Mouse (Mus musculus) adrenal gland, postnatal 25 days (tissue): ENCODE results near the gene Gdpd1. TPM values are rescaled to one million over a fixed set of nuclear protein-coding genes. Genes with fewer than 3 reads are reported as not detected.
"Not testable (repeated sequence)": the region's sequence is repeated elsewhere in the genome, so short reads cannot be mapped to it uniquely, and the experiment has no call there.

ENCODE experiments used
- DNase-seq: peaks from one replicate; pipeline ENCODE4 v3.0.0; 2021; ENCODE audit warnings: mixed read lengths
- long read RNA-seq: library from polyadenylated mRNA; stranded (forward); transcript quantifications from one replicate; pipeline ENCODE4 v2.0.0, GENCODE M21; 2021
- total RNA-seq: library from RNA; stranded (reverse); gene quantifications from 2 replicates; pipeline ENCODE4 v1.2.3, GENCODE M21; 2021

The Gdpd1 gene
- total RNA-seq: 4.3 and 4.8 TPM in 2 replicates
- long read RNA-seq, transcript Gdpd1-201 (10 exons, 2,336 nt): major isoform, 13 of 14 reads
- long read RNA-seq, partial matches to known transcripts: 1 of 14 reads
- long read RNA-seq, other reads (novel, unspliced or antisense): 0 of 14 reads

DNA sequence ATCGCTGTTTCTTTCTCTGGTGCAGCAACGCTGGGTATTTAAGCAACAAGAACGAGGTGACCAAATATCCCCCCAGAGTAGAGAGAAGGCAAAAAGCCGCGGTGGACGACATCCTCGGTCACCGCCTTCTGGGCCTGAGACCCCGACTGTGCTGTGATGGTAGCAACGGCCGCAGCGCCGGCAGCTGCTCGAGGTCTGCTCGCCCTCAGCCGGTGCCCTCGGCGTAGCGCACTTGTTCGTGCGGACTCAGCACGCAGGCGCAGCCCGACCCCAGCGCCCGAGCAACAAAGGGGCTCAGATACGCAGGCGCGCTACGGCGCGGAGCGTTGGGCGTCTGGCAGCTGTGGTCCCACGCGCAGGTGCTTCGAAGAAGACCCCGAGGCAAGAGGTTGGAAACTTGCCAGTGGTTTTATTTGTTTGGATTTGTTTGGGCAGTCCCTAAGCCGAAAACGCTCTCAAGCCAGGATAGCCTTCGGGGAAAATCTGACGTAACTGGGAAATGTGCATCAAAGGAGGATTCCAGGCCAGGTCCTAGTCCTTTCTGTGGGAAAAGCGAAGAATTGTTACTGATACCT, at the start of gene Gdpd1:
Gene Gdpd1, minus strand, starts transcription at position 197 of the 575 bp plus-strand sequence.
- DNase-seq: peak; percentile 90

DNA sequence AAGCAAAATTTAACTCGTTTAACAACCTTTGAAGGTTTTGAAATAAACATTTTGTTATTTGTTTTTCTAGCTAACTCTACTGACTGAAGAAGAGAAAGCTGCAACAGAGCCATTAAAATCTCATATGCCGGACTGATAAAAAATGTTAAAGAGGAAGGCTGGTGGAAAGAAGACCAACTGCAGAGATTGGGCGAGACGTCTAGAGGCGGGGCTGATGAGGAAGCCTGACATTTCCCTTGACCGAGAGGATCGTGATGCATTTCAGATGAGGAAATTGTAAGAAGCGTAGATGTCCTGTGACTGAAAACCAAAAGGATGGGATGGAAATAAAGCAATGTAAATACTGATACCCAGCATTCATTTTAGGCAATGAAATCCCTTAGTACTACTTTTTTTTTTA, 48.0 kb upstream of the Gdpd1 start:
- no peak for DNase-seq

DNA sequence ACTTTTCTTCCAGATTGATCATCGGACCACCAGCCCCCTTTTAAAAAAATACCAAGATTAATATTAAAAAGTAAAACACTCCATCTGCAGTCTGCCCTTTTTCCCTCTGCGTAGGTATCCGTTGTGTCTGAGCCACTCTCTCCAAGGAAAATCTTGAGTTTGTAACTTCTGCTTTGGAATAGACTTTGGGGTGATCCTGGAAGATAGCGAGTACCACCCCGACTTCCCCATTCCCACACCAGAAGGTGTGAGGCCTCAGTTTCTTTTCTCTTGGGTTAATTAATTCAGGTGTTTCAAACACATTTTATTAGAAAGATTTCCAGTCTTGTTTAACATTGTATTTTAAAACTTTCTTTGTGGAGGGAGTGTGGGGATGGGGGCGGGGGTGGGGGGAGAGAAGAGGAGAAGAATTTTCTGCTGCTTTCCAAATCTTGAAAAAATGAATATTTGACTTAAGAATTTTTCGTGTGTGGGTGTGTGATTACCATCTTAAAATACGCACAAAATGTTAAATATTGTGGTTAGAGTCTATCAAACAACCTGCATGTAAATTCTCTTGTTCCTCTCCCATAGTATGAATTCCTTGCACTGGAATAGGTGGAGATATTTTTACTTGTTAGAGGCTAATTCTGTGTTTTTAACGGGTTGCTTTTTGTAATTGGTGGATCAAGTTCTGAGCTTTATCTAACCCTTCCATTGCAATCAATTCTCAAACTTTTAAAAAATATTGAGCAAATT, 36.5 kb upstream of the Gdpd1 start:
- DNase-seq: no peak

DNA sequence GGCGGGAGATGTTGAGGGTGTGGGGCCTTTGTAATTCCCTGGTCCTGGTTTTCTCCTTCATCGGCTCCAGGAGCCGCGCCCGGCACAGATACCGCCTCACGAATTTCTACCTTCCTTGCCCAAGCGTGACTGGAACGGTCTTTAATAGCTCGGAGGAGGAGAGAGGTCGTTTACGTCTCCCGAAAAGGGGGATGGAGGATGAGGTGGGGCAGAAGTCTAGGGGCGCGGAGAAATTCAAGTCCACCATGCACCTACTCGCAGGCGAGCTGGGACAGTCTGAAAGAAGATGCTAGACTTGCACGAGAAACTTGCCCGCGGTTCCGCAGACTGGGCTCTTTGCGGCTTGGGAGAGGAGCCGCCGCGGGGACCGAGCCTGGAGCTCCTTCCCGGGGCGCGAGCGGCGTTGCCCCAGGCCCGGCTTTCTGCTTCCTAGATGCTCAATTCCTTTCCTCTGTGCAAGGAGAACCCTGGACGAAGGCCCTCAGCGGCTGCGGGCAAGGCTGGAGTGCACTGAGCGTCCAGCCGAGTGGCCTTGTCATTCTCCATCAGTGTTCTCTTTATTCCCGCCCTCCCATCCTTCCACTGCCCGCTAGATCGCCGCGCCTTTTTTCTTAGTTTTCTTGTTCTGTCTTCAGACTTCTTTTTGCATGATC, 35.8 kb upstream of the Gdpd1 start:
- peak; percentile 26 for DNase-seq

DNA sequence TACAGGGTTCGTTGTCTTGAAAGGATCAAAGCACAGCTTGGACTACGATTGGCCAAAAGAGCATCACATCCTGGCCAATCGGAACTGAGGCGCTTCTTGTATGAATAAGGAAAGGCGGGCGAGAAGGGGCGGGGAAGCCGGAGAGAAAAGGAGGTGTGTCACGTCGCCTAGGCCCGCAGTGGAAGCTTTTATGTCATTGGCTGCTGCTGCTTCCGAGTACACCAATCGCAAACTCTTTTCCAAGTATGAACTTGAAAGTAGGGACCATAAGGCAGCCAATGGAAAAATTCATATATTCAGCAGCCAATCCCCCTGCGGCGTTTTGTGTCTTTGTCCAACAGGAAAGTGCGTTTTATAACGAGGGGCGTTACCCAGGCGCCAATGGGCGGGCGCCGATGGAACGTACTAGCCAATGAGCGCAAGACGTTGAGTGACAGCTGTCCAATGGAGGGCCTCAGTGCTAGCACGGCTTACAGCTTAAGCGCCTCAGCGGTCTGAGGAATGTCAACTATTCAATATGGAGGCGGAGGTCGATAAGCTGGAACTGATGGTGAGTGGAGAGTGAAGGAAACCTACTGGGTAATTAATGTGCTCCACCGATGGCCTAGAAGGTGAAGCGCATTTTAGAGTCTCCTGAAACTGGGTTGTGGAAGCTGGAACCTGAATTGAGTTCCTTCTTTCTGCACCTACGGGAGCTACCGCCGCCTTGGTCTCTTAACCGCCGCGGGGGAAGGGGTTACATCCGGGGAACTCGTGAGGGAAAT, 35.1 kb upstream of the Gdpd1 start, which contains the start of gene Ska2:
Gene Ska2, plus strand, starts transcription at position 480 of the 764 bp plus-strand sequence.
- DNase-seq: peak; percentile 94

DNA sequence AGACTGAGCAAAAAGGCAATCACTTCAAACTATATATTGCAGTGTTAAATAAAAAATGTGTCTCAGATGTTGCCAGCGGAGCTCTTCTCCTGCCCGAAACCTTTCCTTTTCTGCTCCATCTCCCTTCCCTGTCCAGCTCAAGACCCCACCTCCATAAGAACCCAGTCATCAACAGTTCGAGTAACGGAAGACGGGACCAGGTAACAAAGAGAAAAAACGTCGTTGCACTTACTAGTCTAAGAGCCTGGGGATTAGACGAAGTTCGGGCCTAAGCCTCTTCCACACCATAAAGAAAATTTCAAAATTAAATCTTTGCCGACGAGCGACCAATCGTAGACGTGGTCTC, 34.5 kb upstream of the Gdpd1 start, which contains the start of gene Prr11:
Gene Prr11, minus strand, starts transcription at position 300 of the 346 bp plus-strand sequence.
- no peak for DNase-seq

DNA sequence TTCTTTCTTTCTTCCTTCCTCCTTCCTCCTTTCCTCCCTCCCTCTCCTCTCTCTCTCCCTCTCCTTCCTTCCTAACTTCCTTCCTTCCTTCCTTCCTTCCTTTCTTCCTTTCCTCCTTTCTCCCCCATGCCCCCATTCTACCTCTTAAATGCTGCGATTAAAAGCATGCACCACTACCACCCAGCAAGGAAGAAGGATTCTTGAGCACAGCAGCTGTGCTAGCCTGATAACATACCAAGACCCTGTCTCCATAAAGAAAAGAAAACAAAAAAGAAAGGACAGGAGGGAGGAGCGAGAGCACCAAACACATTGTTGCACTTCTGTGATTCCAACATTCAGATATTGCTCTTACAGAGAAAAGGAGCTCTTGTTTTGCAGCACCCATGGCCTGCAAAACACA, 13.3 kb upstream of the Gdpd1 start:
- no peak for DNase-seq

DNA sequence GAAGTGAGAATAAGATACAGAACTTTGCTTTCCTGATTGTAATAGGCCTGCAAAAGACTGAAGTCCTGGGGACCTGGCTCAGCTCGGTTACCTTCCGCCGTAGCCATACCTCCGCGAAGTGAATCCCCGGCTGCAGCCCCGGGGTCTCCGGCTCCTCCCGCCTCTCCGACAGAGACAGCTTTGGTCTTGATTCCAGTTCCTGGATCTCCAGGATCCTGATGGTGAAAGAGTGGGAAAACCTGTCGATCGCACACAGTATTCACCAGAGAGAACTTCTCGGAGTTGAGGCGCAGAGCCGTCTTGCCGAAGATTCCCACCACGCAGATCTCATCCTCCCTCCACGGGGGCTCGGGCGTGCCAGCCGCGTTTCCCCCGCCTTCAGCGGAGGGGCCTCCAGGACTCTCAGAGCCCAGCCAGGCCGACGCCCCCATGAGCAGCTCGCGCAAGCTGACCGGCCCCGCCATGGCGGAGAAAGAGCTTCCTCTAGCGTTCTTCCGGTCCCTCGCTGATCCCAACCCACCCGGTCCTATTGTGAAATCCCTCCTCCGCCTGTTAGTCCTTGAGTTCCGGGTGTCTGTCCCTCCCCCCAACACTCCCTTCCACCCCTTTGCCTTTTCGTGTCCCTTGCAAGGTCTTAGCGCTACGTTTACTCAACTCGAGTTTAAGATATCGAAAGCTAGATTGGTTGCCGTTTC, 12.6 kb upstream of the Gdpd1 start, which contains the start of gene Smg8:
Gene Smg8, minus strand, starts transcription at position 485 of the 695 bp plus-strand sequence.
- DNase-seq: peak; percentile 79

DNA sequence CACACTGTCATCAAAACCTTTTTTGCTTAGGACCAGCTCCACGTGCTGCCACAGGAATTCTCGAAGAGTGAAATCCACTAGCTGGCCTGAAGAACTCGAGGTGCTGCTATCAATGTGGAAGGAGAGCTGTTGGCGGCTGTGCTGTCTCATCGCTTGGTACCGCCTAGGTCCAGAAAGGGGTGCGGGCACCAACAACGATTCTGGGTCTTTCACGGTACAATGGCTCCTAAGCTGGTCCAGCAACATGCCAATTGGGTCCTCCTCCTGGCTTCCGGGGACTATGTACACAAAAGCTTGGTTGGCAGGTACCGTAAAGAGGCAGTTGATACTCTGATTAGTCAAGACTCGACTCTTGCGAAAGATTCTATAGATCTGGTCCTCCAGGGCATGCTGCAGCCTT, 11.6 kb upstream of the Gdpd1 start:
- DNase-seq: no peak

DNA sequence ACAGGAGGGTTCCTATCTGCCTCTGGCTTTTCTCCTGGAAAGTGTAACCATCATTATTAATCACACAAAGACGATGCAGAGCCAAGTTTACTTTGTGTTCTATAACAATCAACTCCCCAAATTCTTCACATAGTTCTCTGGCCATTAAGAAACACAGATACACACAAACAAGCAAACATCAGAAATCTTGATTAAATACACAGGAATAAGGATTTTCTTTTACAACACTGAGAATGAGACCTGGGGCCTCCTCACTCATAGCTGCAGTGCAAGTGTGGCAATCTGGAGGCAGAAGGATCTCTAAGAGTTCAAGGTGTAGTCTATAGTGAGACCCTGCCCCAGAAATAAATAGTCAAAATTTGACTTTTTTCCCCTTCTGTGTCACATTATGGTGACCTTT, 9.8 kb upstream of the Gdpd1 start:
- DNase-seq: no peak

DNA sequence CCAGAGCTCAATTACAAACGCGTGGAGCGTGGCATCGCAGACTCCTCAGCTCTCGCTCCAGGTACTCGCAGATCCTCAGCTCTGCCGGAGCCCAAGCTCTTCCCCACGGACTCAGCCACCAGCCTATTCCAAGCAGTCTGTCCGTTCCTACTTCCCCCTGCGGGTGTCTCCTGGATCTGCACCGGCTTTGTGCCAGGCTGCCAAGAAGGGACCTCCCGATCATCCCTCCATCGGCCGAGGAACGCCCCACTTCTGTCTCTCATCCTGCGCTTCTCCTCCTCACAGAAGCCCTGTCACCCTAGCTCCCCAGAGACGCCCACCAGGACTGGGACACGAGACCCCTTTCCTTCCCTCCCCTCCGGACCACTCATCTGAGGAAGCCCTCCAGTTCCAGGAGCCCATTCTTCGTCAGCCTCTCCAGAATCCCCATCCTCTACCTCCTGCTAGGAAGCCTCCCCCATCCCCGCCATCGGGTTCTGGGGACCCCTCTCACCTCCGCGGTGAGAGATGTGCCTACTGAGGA, 458 bp downstream of the Gdpd1 start:
- peak; percentile 64 for DNase-seq

DNA sequence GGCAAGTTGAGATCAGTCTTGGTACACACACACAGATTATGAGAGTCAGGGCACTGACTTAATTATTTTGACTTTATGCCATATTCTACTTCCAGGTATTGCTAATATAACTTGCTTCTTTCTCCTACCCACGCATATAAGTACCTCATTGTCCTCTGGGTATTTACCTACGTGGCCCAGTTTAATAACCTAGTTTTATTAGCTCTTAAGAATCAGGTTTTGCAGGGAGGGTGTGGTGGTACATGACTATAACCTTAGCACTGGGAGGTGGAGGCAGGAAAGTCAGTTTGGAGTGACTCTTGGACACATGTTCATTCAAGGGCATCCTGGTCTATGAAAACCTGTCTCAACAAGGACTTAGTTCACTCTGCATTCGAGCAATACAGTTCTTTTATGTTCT, 11.8 kb downstream of the Gdpd1 start:
- DNase-seq: no peak

DNA sequence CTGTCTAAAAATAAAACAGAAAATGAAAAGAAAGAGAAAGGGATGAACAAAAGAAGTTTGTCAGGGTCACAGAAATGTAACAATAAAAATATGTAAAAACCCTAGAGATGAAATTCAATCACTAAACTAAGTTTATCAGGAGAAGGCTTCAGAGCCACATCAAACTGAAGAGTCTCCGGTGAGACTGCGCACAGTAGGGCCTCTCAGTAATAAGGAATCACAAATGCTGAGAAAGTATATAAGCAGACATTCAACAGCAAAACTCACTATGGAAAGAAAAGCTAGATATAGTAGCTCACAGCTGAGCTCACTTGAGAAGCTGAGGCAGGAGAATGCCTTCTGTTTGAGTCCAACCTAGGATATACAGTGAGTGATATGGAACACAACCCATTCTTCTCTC, 13.5 kb downstream of the Gdpd1 start:
- no peak for DNase-seq

DNA sequence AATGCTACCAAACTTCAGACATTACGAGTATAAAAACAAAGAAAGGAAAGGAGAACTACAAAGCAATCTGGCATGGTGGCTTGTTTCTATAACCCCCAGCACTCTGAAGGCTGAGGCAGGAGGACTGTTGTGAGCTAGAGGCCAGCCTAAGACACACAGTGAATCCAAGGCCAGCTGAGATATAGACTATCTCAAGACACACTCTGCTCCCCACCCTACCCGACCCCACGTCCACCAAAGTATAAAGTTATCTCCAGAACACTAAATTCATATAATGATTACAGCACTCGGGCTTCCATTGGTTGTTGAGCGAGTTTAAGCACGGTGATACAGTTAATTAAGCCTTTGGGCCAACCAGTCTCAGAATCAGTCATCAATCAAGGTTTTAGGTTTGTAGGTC, 17.6 kb downstream of the Gdpd1 start:
- DNase-seq: no peak

DNA sequence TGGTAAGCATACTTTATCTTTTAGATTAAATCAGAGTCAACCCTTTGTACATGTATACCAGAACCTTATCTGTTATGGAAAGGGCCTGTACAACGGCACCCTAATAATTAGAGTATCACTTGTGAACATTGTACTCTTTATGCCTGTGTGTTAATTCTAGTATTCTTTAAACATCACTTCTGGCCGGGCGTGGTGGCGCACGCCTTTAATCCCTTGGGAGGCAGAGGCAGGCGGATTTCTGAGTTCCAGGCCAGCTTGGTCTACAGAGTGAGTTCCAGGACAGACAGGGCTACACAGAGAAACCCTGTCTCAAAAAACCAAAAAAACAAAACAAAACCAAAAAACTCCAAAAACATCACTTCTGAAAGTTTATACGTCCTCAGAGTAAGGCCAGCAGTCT, 25.0 kb downstream of the Gdpd1 start:
- DNase-seq: not testable (repeated sequence)

DNA sequence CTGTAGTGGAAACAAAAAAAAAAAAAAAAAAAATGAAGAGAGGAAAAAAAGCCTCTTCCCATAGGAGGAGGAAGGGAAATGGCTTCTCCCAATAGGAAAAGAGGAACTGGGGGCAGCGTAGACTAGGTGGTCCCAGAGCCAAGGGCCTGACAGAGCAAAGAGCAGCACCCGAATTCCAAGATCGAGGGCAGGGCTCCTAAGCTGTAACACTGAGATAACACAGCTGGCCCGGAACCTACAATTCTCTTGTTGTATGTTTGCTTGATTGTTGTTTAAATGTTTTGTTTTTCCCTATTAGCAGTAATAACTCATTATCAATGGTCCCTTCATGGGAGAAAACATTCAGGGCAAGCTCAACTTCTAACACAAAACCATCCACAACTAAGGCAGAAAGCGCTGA, 26.9 kb downstream of the Gdpd1 start:
- DNase-seq: no peak

DNA sequence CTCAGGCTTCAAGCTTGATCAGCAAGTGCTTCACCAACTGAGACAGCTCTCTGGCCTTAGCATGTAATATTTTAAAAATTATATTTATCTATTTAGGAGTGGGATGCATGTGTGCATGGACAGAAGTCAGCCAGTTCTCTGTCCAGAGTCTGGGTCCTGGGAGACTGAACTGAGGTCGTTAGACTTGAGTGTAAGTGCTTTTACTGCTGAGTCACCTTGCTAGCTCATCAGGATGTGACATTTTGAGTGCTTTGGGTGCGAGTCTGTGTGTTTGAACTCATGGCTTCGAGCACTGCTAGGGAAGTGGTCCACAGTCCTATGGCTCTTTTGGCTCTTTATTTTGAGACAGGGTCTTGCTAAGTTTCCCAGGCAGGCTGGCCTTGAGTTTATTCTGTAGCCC, 30.8 kb downstream of the Gdpd1 start:
- no peak for DNase-seq

DNA sequence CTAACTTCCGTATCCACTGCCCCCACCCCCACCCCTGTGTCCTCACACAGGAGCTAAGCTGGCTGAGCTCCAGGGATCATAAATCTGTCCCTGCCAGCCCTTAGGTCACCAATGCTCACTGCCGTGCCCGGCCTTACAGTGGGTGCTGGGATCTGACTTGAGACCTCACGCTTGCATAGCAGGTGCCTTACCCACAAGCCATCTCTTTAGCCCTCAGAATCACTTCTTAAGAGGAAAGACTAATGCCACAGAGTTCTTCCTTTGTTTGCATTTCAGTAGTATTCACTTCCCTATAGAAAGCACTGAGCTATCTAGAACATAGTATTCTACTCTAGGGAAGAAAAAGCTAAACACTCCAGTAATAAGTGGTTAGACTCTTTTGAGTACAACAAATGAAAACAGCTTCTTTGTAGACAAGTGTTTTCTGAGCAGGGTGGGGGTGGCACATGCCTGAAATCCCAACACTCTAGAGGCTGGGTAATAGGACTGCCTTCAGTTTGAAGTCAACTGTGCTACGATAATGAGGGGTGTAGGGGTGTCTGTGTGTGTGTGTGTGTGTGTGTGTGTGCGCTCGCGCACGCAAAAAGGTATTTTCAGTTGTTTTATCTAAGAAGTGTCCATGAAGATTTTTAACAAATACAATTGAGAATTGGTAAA, 34.4 kb downstream of the Gdpd1 start:
- DNase-seq: peak; percentile 57

DNA sequence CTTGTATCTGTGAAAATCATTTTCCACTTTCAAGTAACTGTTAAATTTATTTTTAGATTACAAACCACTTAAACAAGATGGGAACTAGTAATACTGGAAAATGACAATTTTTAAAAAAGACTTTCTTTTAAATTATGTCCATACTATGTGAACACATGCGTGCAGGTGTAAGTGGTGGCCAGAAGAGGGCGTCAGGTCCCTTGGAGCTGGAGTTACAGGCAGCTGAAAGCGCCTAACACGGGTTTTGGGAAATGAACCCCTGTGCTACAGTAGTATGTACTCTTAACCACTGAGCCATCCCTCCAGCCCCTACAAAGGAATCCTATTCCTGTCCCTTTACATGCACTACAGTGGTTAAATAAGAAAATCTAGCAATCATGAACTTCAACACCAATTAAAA, 37.7 kb downstream of the Gdpd1 start:
- no peak for DNase-seq

DNA sequence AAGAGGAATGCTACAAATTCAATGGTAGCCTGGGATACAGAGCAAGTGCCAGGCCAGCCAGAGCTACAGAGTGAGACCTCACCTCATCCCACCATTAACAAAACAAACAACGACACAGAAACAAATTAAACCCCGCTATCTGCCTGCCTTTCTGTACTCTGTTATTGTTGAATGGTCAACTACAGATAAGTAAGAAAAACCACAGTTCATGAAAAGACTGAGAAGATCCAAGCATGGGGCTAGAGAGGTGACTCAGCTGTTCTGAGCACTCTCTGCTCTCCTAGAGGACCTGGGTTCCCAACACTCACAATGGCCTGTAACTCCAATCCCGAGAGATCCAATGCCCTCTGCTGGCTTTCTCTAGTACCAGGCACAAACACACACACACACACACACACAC, 45.6 kb downstream of the Gdpd1 start:
- no peak for DNase-seq
